Mouse (Mus musculus): Measurements from ENCODE around the gene Gm10337. TPM values are rescaled to one million over a fixed set of nuclear protein-coding genes. Genes with fewer than 3 reads are reported as not detected.

The Gm10337 gene
- polyA plus RNA-seq, 1 experiment from 2014 or later, result 4.5 TPM

- H3K27ac ChIP-seq (ENCODE audit: low read length), result peak overlapping the region; percentile 84; the same call in 1 of the 2 replicates
- WGBS, result 4% methylated on average over 9 of the region's 9 CpGs
- H3K36me3 ChIP-seq (ENCODE audit: control insufficient read depth, insufficient read depth, low read length), result peaks cover 8% of the 10 kb centered on the region
- H3K9me3 ChIP-seq (ENCODE audit: control insufficient read depth, low read depth, low read length), result no peaks in the 10 kb centered on the region
- H3K4me2 ChIP-seq (replicated peaks; ENCODE audit: low read depth, low read length), result peak overlapping the region; percentile 86
- peak overlapping the region; percentile 52 for H3K9ac ChIP-seq (replicated peaks; ENCODE audit: low read depth, low read length)
- no peaks in the 10 kb centered on the region for H3K27me3 ChIP-seq (ENCODE audit: control insufficient read depth, insufficient read depth, low read length)
- peak; percentile 54; the same call in 1 of the 2 replicates for ATAC-seq (ENCODE audit: insufficient number of reproducible peaks, insufficient read depth, low FRiP score, low read depth)
- H3K4me3 ChIP-seq (ENCODE audit: low read depth, low read length), result peak overlapping the region; percentile 58
- H3K4me1 ChIP-seq (ENCODE audit: control insufficient read depth, insufficient read depth, low read length), result peaks cover 24% of the 10 kb centered on the region
Observed at GRCm38 (mm10) chr15:102510110-102510509, 6.6 kb downstream of the Gm10337 start.

- H3K4me2 ChIP-seq (replicated peaks; ENCODE audit: low read depth, low read length), result peak overlapping the region; percentile 86
- peaks cover 6% of the 10 kb centered on the region; the same call in 1 of the 2 replicates for H3K36me3 ChIP-seq (ENCODE audit: control insufficient read depth, insufficient read depth, low read length)
- H3K4me1 ChIP-seq (ENCODE audit: control insufficient read depth, insufficient read depth, low read length), result peaks cover 27% of the 10 kb centered on the region
- WGBS, result 2% methylated on average over 34 of the region's 34 CpGs
- no peaks in the 10 kb centered on the region for H3K27me3 ChIP-seq (ENCODE audit: control insufficient read depth, insufficient read depth, low read length)
- H3K4me3 ChIP-seq (ENCODE audit: low read depth, low read length), result peak overlapping the region; percentile 58
- H3K9ac ChIP-seq (replicated peaks; ENCODE audit: low read depth, low read length), result peak overlapping the region; percentile 52
- peak overlapping the region; percentile 84 for H3K27ac ChIP-seq (ENCODE audit: low read length)
- H3K9me3 ChIP-seq (ENCODE audit: control insufficient read depth, low read depth, low read length), result no peaks in the 10 kb centered on the region
- peak; percentile 96 for ATAC-seq (ENCODE audit: insufficient number of reproducible peaks, insufficient read depth, low FRiP score, low read depth)
Observed at GRCm38 (mm10) chr15:102510590-102511284, 7.2 kb downstream of the Gm10337 start.

- no peak overlapping the region for H3K4me3 ChIP-seq (ENCODE audit: low read depth, low read length)
- H3K36me3 ChIP-seq (ENCODE audit: control insufficient read depth, insufficient read depth, low read length), result peaks cover 4% of the 10 kb centered on the region; the same call in 1 of the 2 replicates
- WGBS, result 12% methylated on average over 6 of the region's 6 CpGs
- no peak overlapping the region for H3K9ac ChIP-seq (replicated peaks; ENCODE audit: low read depth, low read length)
- ATAC-seq (ENCODE audit: insufficient number of reproducible peaks, insufficient read depth, low FRiP score, low read depth), result no peak
- no peaks in the 10 kb centered on the region for H3K9me3 ChIP-seq (ENCODE audit: control insufficient read depth, low read depth, low read length)
- peak overlapping the region; percentile 86 for H3K4me2 ChIP-seq (replicated peaks; ENCODE audit: low read depth, low read length)
- H3K27me3 ChIP-seq (ENCODE audit: control insufficient read depth, insufficient read depth, low read length), result no peaks in the 10 kb centered on the region
- H3K4me1 ChIP-seq (ENCODE audit: control insufficient read depth, insufficient read depth, low read length), result peaks cover 28% of the 10 kb centered on the region
- H3K27ac ChIP-seq (ENCODE audit: low read length), result peak overlapping the region; percentile 64
Observed at GRCm38 (mm10) chr15:102511285-102511833, 7.8 kb downstream of the Gm10337 start.

- peaks cover 28% of the 10 kb centered on the region for H3K4me1 ChIP-seq (ENCODE audit: control insufficient read depth, insufficient read depth, low read length)
- H3K9me3 ChIP-seq (ENCODE audit: control insufficient read depth, low read depth, low read length), result no peaks in the 10 kb centered on the region
- H3K9ac ChIP-seq (replicated peaks; ENCODE audit: low read depth, low read length), result no peak overlapping the region
- H3K36me3 ChIP-seq (ENCODE audit: control insufficient read depth, insufficient read depth, low read length), result peaks cover 4% of the 10 kb centered on the region; the same call in 1 of the 2 replicates
- ATAC-seq (ENCODE audit: insufficient number of reproducible peaks, insufficient read depth, low FRiP score, low read depth), result no peak
- H3K27me3 ChIP-seq (ENCODE audit: control insufficient read depth, insufficient read depth, low read length), result no peaks in the 10 kb centered on the region
- H3K27ac ChIP-seq (ENCODE audit: low read length), result peak overlapping the region; percentile 41; the same call in 1 of the 2 replicates
- 35% methylated on average over 5 of the region's 5 CpGs for WGBS
- H3K4me2 ChIP-seq (replicated peaks; ENCODE audit: low read depth, low read length), result peak overlapping the region; percentile 86
- H3K4me3 ChIP-seq (ENCODE audit: low read depth, low read length), result no peak overlapping the region
Observed at GRCm38 (mm10) chr15:102512010-102512409, 8.5 kb downstream of the Gm10337 start.

GRCm38 (mm10) chr15:102512471-102512870 is 8.9 kb downstream of the Gm10337 start:
- H3K4me1 ChIP-seq (ENCODE audit: control insufficient read depth, insufficient read depth, low read length), result peaks cover 28% of the 10 kb centered on the region
- H3K4me2 ChIP-seq (replicated peaks; ENCODE audit: low read depth, low read length), result no peak overlapping the region
- H3K4me3 ChIP-seq (ENCODE audit: low read depth, low read length), result no peak overlapping the region
- H3K9me3 ChIP-seq (ENCODE audit: control insufficient read depth, low read depth, low read length), result no peaks in the 10 kb centered on the region
- no peak overlapping the region for H3K9ac ChIP-seq (replicated peaks; ENCODE audit: low read depth, low read length)
- no peak overlapping the region; the same call in 1 of the 2 replicates for H3K27ac ChIP-seq (ENCODE audit: low read length)
- no peaks in the 10 kb centered on the region for H3K27me3 ChIP-seq (ENCODE audit: control insufficient read depth, insufficient read depth, low read length)
- ATAC-seq (ENCODE audit: insufficient number of reproducible peaks, insufficient read depth, low FRiP score, low read depth), result no peak
- H3K36me3 ChIP-seq (ENCODE audit: control insufficient read depth, insufficient read depth, low read length), result peaks cover 4% of the 10 kb centered on the region; the same call in 1 of the 2 replicates

GRCm38 (mm10) chr15:102513004-102513403 is 9.5 kb downstream of the Gm10337 start:
- no peak overlapping the region for H3K27ac ChIP-seq (ENCODE audit: low read length)
- H3K36me3 ChIP-seq (ENCODE audit: control insufficient read depth, insufficient read depth, low read length), result peaks cover 4% of the 10 kb centered on the region; the same call in 1 of the 2 replicates
- no peaks in the 10 kb centered on the region for H3K9me3 ChIP-seq (ENCODE audit: control insufficient read depth, low read depth, low read length)
- H3K9ac ChIP-seq (replicated peaks; ENCODE audit: low read depth, low read length), result no peak overlapping the region
- ATAC-seq (ENCODE audit: insufficient number of reproducible peaks, insufficient read depth, low FRiP score, low read depth), result no peak
- peaks cover 28% of the 10 kb centered on the region for H3K4me1 ChIP-seq (ENCODE audit: control insufficient read depth, insufficient read depth, low read length)
- WGBS, result 81% methylated on average over 3 of the region's 3 CpGs
- no peak overlapping the region for H3K4me3 ChIP-seq (ENCODE audit: low read depth, low read length)
- no peaks in the 10 kb centered on the region for H3K27me3 ChIP-seq (ENCODE audit: control insufficient read depth, insufficient read depth, low read length)
- H3K4me2 ChIP-seq (replicated peaks; ENCODE audit: low read depth, low read length), result no peak overlapping the region

GRCm38 (mm10) chr15:102515261-102515660 is 11.7 kb downstream of the Gm10337 start:
- Histone ChIP-seq H3K4me1 (ENCODE audit: control insufficient read depth, insufficient read depth, low read length) (peaks cover 26% of the 10 kb centered on the region), H3K4me2 (replicated peaks; ENCODE audit: low read depth, low read length) (peak overlapping the region; percentile 69), H3K27me3 (ENCODE audit: control insufficient read depth, insufficient read depth, low read length) (no peaks in the 10 kb centered on the region), H3K4me3 (ENCODE audit: low read depth, low read length) (no peak overlapping the region), H3K36me3 (ENCODE audit: control insufficient read depth, insufficient read depth, low read length) (no peaks in the 10 kb centered on the region), H3K27ac (ENCODE audit: low read length) (no peak overlapping the region), H3K9me3 (ENCODE audit: control insufficient read depth, low read depth, low read length) (no peaks in the 10 kb centered on the region), H3K9ac (replicated peaks; ENCODE audit: low read depth, low read length) (no peak overlapping the region)
- WGBS, result 90% methylated on average over 2 of the region's 2 CpGs
- no peak for ATAC-seq (ENCODE audit: insufficient number of reproducible peaks, insufficient read depth, low FRiP score, low read depth)

- peaks cover 29% of the 10 kb centered on the region for H3K4me1 ChIP-seq (ENCODE audit: control insufficient read depth, insufficient read depth, low read length)
- no peak for ATAC-seq (ENCODE audit: insufficient number of reproducible peaks, insufficient read depth, low FRiP score, low read depth)
Observed at GRCm38 (mm10) chr15:102515791-102516190, 12.3 kb downstream of the Gm10337 start.

More at GRCm38 (mm10) chr15:102515791-102516190, 12.3 kb downstream of the Gm10337 start:
- Histone ChIP-seq H3K4me3 (ENCODE audit: low read depth, low read length) (peak overlapping the region; percentile 47), H3K4me2 (replicated peaks; ENCODE audit: low read depth, low read length) (peak overlapping the region; percentile 69), H3K27ac (ENCODE audit: low read length) (0 out of 2 replicates have a peak overlapping the region, but pooled peaks have one; percentile 58), H3K36me3 (ENCODE audit: control insufficient read depth, insufficient read depth, low read length) (peaks cover 2% of the 10 kb centered on the region; the same call in 1 of the 2 replicates), H3K9me3 (ENCODE audit: control insufficient read depth, low read depth, low read length) (no peaks in the 10 kb centered on the region), H3K27me3 (ENCODE audit: control insufficient read depth, insufficient read depth, low read length) (no peaks in the 10 kb centered on the region), H3K9ac (replicated peaks; ENCODE audit: low read depth, low read length) (no peak overlapping the region)
- WGBS, result 41% methylated on average over 4 of the region's 4 CpGs
